Mouse (Mus musculus) cerebellum, postnatal 10 days (tissue): ENCODE results near the gene Gm20662.
"Not testable (repeated sequence)": the region's sequence is repeated elsewhere in the genome, so short reads cannot be mapped to it uniquely, and the experiment has no call there.

Experiments
- DNase-seq, 2 experiments: peaks; one replicate each; pipeline ENCODE4 v3.0.0; 2021; ENCODE audit warnings: mixed read lengths in 2 of 2

Gm20662 gene

GRCm38 (mm10) chr9:108013577-108013976 lies 17.4 kb downstream of the Gm20662 start:
- DNase-seq, result not testable (repeated sequence)

GRCm38 (mm10) chr9:108017127-108017526 lies 21.0 kb downstream of the Gm20662 start:
- no peak for DNase-seq

GRCm38 (mm10) chr9:108020741-108021140 lies 24.6 kb downstream of the Gm20662 start:
- no peak for DNase-seq

DNA sequence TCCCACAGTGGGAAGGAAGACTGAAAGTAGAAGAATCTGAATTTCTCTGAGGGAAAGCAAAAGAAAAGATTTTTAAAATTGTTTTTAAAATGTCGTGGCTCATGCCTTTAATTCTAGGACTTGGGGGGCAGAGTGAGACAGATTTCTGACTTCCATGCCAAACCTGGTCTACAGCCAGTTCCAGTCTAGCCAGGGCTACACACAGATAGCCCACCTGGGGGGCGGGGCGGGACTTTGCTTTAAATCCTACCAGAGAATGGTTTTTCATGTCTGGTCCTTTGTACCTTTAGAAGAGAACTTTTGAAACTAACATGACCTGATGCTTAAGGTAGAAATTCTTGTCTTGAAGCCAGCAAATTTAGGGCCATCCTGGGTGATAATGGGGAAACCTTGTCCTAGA lies 27.1 kb downstream of the Gm20662 start:
- DNase-seq, result peak; percentile 33 to 58

DNA sequence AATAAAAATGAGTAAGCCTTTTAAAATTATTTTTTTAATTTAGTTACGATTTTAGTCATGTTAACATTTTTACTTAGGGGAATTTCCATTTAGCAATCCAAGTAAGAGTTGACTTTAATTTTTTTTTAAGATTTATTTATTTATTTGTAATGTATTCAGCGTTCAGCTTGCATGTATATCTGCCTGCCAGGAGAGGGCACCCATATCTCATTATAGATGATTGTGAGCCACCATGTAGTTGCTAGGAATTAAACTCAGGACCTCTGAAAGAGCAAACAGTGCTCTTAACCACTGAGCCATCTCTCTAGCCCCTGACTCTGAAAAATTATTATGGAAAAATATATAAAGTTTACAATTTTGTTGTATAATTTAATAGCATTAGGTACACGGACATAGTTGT lies 30.4 kb downstream of the Gm20662 start:
- DNase-seq, result no peak

DNA sequence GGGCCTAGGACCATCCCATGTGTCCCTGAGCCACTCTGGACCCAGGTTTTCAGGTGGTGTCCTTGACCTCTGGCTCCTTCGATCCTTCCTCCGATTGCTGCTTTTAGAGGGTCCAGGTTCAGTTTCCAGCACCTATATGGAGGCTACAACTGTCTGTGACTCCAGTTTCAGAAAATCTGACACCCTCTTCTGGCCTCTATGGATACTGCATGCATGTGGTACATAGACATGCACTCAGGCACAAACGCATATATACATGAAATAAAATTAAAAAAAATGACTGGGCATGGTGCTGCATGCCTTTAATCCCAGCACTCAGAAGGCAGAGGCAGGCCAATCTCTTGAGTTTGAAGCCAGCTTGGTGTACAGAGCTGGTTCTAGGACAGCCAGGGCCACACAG lies 31.7 kb downstream of the Gm20662 start:
- DNase-seq, result no peak

GRCm38 (mm10) chr9:108032126-108032525 lies 36.0 kb downstream of the Gm20662 start:
- no peak for DNase-seq

DNA sequence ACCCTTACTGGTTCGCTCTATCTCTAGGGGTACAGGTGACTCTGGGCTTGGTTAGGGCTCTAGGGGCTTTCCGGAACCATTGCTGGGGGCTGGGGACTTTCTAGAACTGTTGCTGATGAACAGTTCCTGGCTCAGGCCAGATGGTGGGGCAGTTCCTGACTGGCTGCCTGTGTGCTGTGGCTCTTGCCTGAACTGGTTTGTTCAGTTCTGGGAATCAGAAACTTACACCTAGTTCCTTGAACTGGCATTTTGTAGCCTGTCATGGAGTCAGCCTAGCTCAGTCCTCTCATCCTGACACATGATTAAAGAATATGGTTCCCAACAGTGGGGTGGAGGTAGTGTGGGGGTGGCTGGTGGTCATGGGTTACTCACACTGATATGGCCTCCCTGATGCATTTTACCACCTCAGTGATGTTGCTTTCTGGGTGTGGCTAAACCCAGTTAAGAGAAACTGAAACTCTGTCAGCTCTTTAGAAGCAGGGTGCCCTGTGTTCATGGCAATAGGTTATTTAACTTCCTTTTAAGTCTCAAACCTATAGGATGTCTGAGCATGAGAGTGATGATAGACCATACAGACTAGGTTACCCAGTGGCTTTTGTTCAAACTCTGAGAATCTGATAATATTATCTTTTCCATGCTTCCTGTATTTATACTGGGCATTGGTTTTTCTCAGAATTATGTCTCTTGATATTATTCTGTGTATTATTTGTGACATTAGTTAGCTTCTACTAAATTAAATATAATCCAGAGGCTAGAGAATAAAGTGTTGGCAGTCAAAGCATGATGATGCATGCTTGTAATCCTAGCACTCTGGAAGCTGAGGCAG lies 39.4 kb downstream of the Gm20662 start:
- no peak for DNase-seq

DNA sequence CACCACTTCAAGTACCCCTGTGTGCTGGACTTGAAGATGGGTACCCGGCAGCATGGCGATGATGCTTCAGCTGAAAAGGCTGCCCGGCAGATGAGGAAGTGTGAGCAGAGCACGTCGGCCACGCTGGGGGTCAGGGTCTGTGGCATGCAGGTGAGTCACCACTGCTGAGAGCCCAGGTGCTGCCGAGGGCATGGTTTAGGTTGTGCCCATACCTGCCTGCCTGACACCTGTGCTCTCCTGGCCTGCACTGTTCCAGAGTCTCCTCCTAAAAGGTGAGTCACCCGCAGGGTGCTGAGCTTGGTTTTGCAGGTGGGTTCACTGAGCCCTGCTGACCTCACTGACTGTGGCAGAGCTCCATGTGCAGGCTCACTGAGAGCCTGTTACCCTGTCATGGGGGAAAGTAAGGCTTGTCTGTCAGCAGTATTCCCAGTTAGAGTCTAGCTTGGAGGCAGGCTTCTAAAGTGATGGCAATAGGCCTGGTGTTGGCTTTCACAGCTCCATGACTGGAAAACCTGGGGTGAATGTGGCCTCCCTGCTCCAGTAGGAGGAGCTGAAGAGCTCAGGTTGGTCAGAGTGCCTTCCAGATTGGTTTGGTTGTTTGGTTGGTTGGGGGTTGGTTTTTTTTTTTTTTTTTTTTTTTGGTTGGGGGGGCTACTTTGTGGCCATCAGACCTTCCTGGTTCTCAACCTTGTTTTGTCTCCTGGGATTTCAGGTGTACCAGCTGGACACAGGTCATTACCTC lies 48.8 kb downstream of the Gm20662 start:
- no peak for DNase-seq

DNA sequence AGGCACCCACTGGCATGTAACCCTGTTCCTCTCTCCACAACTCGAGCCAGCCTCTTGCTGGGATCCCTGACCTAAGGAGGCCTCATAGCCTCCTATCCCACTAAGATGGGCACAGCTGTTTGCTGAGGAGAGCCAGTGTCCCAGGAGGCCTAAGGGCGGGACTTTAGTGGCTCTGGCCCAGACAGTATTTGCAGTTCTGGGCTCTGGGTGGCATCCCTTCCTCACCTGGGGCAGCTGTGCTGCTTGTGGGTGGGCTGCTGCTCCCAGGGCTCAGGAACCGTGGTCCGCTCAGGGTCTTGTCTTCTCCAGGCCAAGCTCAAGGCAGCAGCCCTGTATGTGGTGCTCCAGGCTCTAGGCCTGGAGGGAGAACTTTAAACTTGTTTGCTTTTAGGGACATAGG lies 50.4 kb downstream of the Gm20662 start:
- no peak for DNase-seq

- DNase-seq, result no peak
Measured at GRCm38 (mm10) chr9:108047601-108048565, 51.7 kb downstream of the Gm20662 start.

GRCm38 (mm10) chr9:108048566-108048955 lies 52.4 kb downstream of the Gm20662 start:
- no peak for DNase-seq

GRCm38 (mm10) chr9:108049016-108049455 lies 52.9 kb downstream of the Gm20662 start, which contains the start of gene Gmppb:
Gene Gmppb, plus strand, starts transcription at chr9:108049242.
- DNase-seq, result peak; percentile 97 to 98

DNA sequence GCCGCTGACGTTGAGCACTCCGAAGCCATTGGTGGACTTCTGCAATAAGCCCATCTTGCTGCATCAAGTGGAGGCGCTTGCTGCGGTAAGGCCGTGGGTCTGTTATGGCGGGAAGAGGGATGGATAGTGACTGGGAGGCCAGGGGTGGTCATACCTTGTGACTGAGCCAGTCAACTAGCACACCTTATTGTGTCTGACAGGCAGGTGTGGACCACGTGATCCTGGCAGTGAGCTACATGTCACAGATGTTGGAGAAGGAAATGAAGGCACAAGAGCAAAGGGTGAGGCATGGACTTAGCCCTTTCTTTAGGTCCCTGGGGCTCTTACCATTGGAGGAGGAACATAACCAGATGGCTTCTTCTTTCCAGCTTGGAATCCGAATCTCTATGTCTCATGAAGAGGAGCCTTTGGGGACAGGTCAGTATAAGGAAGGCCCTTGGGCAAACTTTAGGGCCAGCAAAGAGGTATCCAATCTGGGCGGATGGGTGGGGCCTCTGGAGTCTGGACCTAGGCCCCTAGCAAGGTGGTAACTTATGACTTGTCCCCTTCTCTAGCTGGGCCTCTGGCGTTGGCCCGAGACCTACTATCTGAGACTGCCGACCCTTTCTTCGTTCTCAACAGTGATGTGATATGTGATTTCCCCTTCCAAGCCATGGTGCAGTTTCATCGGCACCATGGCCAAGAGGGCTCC lies 53.6 kb downstream of the Gm20662 start:
- DNase-seq, result no peak

GRCm38 (mm10) chr9:108051184-108051930 lies 55.2 kb downstream of the Gm20662 start:
- DNase-seq, result no peak

- no peak for DNase-seq
Measured at GRCm38 (mm10) chr9:108051931-108052220, 55.7 kb downstream of the Gm20662 start.

- DNase-seq, result no peak
Measured at GRCm38 (mm10) chr9:108052411-108052810, 56.3 kb downstream of the Gm20662 start.

DNA sequence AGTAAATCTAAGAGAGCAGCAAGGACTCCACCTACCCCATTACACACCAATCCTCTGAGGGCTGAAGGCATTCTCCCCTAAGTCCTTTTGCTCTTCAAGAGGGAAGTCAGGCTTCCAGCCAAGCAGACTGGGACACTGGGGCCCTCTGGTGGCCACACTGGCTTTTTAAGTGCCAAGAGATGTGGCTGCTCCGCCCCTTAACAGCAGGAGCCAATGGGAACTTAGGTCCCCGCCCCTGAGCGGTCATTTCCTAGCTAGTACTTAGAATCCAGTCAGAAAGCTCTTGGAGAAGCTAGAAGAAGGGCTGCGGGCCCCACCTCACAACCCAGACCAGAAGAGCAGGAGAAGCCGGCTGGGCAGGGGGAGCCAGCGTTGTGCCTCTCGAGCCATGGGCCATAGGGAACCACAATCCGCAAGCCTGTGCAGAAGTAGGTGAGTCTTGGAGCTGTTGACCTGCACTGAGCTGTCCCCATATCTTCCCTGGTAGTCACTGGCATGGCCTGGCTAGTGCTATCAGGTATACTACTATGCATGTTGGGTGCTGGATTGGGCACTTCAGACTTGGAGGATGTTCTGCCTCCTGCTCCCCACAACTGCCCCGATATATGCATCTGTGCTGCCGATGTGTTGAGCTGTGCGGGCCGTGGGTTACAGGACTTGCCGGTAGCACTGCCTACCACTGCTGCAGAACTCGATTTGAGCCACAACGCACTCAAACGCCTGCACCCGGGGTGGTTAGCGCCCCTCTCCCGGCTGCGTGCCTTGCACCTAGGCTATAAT lies 56.9 kb downstream of the Gm20662 start, which contains the start of gene Amigo3:
Gene Amigo3, plus strand, starts transcription at position 275 of the 780 bp plus-strand sequence.
- peak; percentile 96 for DNase-seq

- DNase-seq, result no peak
Measured at GRCm38 (mm10) chr9:108053665-108054225, 57.6 kb downstream of the Gm20662 start.

DNA sequence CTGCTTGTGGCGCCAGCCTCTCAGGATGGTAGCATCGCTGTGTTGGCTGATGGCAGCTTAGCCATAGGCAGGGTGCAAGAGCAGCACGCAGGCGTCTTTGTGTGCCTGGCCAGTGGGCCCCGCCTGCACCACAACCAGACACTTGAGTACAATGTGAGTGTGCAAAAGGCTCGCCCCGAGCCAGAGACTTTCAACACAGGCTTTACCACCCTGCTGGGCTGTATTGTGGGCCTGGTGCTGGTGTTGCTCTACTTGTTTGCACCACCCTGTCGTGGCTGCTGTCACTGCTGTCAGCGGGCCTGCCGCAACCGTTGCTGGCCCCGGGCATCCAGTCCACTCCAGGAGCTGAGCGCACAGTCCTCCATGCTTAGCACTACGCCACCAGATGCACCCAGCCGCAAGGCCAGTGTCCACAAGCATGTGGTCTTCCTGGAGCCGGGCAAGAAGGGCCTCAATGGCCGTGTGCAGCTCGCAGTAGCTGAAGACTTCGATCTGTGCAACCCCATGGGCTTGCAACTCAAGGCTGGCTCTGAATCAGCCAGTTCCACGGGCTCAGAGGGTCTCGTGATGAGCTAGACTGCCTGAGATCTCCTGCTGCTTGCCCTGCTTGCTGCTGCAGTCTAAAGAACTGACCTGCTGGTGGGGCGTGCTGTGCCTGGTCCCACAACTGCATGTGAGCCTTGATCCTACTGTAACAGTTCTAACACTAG lies 58.3 kb downstream of the Gm20662 start:
- DNase-seq, result no peak
